Mouse (Mus musculus): ENCODE measurements at regions not wholly inside any gene's neighbourhood (a gene's known extent, or its start where the extent isn't known, plus 50 kb on each side); places are given as distances from the start of the nearest gene placed in this dataset.

- no peak for DNase-seq
These were observed 50.8 kb upstream of the Olfm1 start for GRCm38 (mm10) chr2:28141975-28142374.

DNA sequence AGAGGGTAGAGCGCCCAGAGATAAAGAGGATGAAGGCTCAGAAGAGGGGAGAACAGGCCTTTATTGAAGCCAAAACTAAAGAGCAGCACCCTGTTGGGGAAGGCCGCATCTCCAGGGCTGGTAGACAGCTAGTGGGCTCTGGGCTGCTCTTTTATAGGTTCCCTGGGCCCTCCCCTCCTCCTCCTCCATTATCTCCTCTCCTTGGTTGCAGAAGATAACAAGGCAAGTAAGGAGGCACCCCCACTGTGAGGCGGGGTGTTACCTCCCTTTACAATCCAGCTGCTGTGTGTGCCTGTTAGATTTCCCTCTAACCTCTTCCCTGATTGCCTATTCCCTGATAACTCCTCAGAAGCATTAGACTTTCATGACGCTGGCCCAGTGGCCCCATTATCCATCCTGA, 51.2 kb upstream of the Olfm1 start:
- DNase-seq: no peak

GRCm38 (mm10) chr2:28138583-28138982, 53.9 kb upstream of the Fcnb start:
- peak; percentile 19 for DNase-seq

DNA sequence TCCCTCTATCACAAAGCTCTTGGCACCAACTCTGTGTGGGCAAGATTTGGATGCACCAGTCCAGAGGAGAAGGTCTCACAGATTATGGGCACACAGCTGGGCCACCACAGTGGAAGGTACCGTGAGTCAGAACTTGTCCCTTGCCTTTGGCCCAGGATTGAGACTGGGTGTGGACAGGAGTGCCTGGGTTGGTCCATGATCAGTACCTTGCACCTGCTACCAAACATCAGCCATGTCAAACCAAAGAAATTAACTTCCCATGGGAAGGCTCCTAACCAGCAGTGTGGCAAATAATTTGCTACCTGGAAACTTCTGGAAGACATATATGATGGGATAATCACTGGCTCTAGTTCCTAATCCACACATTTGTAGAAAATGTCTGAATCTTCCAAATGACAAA, 49.9 kb upstream of the Fcnb start:
- DNase-seq: no peak

Data from heart, postnatal 4 days (tissue).